Mouse (Mus musculus) lung, postnatal 14 days (tissue): ENCODE measurements around the gene Iqcj.

Experiments
- DNase-seq: peaks from one replicate; pipeline ENCODE4 v3.0.0; 2021

The Iqcj gene

DNA sequence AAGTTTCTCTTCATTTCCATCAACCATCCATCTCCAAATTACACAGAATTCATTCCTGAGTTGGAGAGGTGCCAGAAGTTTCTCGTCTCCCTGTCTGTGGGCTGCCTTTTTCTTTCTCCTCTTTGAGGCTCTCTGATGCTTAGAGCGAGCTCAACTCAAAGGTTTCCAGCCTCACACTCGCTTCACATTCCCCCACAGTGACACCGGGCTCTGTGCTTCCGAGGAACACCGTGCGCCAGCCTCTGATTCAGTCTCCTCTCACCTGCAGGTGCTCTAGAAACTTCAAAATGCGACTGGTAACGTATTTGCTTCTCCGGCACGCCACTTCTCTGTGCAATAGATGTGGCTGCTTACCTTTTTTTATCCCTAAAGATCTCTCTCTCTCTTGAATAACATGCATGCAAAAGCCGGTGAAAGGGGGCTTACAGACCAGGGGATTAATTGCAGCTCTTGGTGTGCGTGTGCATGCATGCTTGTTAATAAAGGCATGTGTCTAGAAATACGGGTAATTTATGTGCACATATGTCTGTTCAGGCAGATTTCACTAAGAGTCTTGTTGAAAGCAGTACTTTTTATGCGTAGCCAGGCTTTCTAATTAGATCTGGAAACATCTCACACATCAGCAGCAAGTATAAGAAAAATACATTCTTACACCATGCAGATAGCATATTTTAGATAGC is at the start of gene Iqcj, which contains the start of gene Iqschfp:
TSS of gene Iqcj (plus strand) at position 195 of the 680 bp plus-strand sequence.
TSS of gene Iqschfp (plus strand) at position 207 of the 680 bp plus-strand sequence.
- DNase-seq, result no peak

DNA sequence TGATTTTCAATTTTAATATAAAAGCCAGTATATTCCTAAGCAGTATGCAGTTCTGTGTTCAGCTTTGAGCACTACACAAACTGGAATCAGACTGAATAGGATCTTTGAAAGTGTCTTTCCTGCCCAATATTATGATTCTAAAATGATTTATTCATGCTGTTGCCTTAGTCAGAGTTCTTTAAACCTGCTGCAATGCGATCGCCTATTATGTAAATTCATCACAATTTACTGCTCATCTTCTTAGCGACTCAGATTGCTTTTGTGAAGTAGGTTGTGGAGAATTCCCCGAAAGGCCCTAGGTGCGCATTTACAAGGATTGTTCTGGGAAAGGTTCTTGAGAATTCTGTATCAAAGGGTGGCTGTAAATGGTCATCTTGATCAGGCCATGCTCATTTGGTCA is 39.6 kb upstream of the Iqcj start:
- DNase-seq, result no peak

DNA sequence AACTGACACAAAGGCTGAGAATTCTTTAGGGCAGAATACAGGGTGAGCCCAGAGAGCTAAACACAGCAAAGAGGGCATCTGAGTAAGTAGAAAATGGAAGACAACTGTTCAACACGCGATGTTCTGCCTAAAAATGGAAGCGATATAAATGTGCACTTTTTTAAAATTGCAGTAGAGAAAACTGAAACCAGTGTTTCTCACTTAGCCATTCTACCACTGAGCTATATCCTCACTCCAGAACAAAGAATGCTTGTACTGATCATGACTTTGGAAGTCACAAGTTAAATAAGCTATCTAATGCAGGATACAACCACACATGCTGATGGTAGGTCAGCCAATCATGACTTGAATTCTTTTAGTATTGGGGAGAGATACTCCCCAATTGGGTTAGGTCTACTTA is 30.5 kb upstream of the Iqcj start:
- no peak for DNase-seq

DNA sequence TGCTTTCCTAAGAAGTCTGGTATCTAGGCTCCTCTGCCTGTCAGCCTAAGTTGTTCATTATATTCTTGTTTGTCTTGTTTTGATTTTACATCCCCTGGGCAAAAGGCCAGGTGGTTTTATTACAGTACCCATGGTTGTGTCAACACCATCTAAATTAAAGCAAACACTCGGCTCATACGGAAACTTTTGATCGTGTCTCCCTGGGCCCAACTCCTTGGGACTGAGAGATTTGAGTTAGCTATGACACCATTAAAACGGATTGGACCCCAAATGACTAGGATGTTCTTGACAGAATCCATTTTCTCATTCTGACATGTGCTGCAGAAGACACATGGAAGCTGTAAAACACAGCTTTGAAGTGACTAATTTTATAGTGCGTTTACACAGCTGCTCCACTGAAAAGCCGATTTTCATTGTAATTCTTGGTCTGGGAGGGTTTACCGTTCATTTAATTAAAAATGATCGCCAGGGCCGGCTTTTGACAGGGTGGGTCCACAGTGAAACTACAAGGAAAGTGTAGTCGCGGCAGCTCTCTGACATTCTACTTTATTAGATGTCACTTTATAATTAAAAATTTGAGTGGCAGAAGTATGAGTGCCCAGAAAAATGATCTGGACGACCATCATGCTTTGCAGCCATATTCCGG is 24.5 kb upstream of the Iqcj start:
- DNase-seq, result no peak

DNA sequence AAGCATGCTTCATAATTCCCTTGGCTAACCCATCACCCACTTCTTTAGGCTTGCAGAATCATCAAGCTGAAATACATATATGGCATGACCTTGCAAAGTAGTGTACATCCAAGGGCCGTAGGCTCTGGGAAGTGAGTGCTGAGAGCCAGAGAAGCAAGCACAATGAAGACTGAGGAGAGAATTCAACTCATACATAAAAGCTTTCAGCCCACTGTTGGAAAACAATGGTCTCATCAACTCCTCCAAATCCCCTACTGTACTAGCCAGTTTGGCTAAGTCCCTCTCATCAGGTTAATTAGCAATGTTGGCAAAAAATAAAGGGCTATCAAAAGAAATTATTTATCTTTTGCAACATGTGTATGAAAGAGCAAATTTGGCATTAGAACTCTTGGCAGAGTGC is 22.6 kb upstream of the Iqcj start:
- DNase-seq, result no peak

DNA sequence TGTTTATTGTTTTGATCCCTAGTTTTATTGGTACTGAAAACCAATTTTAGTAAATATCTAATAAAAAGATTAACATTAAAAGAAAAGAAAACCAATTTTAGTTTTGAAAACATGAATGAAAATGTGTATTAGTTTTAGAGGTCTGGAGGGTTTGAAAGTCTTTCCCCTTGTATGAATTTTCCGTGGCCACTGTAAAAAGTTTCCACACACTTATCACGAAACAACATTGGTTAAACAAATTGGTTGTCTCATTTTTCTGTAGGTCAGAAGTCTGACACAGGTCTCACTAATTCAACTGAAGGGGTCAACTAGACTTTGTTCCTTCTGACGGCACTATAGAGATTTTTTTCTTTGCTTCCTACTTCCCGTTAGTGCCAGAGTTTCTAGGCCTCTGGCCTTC is 14.8 kb upstream of the Iqcj start:
- DNase-seq, result no peak

DNA sequence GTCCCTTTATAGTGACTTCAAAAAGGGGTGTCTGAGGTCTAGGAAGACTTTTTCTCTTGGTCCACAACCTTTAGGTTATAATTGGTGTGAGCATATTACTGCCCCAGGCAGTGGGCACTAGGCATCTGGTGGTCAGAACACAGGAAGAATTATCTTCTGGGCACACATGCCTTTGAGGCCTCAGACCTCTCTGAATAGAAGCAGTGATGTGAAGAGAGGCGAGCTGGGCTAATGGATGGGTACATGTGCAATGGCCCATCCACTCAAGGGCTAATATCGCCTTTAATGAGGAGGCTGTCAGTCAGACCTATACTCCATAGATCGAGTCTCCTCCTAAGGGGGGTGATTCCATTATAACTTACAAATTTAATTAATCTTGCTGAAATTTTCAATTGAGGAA is 7.7 kb upstream of the Iqcj start:
- no peak for DNase-seq

DNA sequence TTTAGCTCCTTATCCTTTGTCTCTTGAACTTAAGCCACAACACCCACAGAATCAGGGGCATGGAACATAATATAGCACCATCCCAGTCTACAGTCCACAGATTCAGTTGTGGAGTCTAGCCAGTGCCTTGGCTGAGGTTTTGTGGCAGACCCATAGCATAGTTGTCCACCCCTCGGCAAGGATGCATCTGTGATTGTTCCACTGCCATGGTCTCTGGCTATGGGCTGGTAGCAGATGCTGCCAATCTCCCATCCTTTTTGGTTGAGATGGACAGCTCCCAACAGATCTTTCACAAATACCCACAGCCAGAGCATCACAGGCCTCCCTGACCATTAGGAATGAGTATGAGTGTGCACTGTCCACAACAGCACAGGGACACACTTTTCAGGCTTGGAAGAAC is 5.8 kb upstream of the Iqcj start:
- DNase-seq, result no peak

DNA sequence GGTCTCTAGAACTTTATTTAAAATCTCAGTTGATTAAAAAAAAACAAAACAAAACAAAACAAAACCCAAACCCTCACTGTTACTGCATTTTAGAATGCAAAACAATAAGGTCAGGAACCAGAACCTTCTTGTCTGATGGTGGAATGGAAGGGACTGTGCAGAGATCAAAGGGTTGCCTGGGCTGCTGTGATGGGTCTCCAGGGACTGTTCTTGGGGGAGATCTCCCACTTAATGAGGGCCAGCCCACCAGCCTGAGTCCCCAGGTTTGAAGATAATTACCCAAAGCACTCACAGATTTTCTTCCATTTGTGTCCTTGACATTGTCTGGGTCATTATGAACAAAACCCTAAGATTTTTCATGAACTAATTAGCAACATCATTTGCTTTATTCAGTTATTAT is 4.8 kb upstream of the Iqcj start:
- DNase-seq, result no peak

DNA sequence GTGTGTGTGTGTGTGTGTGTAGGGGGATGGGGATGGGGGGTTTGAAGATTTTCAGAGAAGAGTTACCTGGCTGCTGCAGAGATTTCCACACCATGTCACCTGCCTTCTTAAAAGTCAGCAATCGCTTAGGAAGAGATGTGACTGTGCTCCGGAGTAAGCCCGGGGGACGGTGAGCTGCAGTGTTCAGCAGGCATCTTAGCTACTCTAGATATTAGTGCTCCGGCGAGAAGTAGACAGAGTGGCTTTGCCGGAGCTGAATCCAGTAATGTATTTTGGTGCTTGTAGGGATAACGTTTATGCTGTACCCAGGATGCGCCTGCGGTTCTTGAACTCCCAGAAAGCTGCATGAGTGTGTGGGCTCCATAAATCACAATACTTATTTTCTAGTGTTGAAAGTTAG is 748 bp downstream of the Iqcj start:
- DNase-seq, result no peak

DNA sequence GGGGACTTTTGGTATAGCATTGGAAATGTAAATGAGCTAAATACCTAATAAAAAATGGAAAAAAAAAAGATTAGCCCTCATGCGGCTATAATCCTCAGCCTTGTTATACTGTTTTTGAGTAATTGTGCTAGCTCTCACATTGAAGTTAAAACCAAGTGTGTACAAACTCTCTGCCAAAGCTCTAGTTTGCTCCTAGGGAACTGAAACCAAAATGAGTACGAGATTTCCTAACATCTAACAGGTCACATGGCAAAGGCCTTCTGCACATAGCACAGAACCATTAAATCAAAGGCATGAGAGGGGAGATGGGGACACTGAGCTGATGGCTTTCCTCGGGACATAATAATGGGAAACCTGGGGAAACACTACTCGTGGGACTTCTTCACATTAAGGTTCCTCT is 10.5 kb downstream of the Iqcj start:
- DNase-seq, result no peak

DNA sequence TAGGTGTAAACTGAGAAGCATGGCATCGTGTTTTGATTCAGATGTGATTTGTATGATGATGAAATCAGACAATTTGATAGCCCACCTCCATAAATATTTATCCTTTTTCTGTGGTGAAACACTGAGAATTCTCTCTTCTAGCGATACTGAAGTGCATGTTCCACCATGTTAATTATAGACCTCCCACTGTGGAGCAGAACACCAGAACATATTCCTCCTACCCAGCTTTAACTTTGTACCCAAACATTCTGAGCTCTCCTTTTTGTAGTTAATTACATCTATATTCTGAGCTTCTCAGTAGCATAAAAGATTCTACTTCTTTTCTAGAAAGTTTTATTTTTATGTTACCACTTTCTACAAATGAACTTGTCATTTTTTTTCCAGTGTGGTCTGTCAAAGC is 16.6 kb downstream of the Iqcj start:
- DNase-seq, result no peak

DNA sequence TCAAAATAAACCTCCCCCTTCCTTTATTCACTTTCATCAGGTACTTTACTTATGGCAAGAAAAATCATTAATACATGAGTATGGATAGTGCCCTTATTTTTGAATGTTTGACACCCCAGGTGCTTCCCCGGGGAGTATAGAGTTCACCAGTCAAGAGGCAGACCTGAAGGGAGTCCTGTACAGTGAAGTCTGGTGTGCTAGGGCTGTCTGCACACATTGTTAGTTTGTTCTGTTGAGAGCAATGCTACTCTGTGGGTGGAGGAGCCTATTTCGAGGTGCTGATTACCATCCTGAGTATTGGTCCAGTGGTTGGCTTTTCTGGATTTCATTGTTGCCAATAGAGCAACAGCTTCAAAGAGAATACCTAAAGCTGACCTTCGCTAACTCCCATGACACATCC is 26.1 kb downstream of the Iqcj start:
- no peak for DNase-seq

DNA sequence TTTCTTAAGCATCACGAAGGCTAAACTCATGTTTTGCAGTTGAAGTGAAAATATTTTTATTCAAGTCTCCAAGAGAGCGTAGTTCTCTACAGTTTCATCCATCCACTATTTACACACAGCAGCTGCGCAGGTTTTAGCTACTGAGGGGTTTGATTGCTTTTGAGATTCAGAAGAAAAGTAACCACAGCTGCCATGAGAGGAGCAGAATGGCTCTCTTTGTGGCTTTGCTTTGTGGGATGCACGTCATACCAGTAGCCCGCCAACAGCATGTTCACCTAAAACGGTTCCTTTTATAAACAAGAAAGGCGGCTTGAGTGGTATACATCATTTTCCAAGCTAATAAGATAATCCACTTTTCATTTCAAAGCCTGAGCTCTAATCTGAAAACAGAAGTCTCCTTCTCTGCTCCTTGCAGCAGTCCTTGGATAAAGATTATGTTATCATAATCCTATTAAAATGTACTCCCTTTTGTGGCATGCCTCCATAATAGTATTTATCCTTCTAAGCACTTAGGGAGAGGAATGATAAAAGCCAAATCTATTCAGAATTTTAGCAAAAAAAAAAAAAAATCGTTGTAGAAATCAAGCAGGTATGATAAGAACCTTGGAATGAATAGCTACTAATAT is 26.7 kb downstream of the Iqcj start:
- no peak for DNase-seq

DNA sequence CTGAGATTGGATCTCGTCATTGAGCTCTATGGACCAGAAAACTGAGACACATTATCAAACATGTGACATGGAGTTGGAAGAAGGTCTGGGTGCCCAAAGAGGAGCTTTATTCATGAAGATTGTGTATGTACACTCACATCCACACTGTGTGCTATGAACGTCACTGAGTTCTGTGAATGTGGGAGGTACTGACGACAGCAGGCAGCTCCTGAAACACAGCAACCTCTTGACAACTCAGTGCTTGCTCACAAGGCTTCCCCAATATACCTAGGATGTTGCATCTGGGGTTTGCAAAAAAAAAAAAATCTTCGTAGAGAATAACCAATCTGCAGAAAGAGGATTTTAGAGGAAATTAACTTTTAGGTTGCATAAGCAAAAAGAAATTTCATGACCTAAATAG is 31.1 kb downstream of the Iqcj start:
- no peak for DNase-seq

DNA sequence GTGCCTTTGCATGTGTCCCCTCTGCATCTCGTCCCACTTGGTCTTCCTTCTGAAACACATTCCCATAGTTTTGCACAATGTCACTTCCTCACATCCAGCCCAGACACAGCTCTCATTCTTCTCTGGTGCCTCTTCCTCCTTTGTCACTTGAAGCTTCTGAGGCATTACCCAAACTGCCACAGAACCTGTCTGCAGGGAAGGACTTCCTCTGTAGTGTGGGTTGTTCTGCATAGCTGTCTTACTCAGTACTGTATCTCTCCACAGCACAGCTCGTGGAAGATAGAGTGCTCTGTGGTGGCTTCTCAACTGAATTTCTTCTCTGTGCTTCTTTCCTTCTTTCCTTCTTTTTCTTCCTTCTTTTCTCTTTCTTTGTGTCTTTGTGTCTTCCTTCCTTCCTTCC is 33.4 kb downstream of the Iqcj start:
- no peak for DNase-seq

DNA sequence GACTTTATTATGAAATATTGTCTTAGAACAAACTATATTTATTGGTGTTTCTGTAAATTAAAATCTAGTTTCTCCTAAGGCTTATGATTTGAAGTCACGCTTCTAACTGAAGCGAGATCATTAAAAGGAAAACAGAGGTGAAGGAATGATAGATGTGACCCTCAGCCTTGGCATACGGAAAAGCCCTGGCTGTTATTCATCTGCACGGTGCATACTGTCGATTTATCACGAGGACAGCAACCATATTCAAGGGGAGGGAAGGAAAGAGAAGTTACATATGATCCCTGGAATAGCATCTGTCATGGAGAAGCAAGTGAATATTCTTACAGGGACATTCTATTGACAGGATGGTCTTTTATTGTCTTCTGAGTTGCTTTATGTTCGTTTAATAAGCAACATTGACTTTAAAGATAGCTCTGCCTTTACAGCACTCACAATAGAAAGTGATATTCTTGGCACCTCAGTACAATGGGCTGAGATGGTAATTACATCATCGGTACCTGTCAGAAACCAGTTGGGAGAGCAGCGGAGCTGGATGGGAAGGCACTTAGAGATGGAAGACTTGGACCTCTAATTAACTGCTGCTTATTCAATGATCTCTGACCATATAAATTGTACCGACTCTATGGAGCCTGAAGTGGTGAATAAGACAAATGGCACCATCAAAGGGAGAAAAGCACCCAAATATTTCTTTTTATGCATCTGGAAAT is 38.6 kb downstream of the Iqcj start:
- DNase-seq, result no peak

DNA sequence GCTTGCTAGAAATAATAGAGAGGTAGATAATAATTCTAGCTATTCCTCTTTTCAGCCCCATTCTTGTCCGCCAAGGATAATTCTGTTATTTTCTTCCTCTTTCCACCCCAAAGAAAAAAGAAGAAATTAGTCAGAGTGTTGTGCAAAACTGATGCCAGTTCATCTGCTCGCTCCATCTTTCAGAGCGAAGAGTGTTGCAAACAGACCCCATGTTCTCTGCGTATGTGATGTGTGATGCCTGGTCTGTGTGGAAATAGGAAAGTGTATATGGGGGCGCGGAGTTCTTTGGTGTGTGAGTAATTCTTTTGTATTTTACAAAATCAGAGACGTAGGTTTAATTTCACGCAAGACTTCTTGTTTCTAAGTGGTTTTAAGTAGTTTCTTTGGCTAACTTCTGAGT is 39.2 kb downstream of the Iqcj start:
- DNase-seq, result no peak

DNA sequence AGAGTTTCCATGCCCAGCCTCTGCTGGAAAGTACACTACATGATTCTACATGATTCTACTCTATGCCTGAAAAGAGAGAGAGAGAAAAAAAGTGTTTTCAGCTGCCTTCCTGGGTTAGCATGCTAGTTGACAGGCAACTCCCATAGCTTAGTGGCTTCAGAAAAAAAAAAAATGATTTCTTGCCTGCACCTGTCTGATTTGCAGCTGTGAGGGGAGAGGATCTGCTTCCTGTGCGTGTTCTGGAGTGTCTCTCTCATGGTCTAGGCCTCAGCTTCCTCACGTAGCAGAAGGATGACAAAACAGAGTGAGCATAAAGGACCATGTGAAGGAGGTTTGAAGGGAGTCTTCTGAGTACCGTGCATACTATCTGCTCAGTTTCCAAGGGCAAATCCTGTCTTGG is 39.9 kb downstream of the Iqcj start:
- DNase-seq, result no peak

DNA sequence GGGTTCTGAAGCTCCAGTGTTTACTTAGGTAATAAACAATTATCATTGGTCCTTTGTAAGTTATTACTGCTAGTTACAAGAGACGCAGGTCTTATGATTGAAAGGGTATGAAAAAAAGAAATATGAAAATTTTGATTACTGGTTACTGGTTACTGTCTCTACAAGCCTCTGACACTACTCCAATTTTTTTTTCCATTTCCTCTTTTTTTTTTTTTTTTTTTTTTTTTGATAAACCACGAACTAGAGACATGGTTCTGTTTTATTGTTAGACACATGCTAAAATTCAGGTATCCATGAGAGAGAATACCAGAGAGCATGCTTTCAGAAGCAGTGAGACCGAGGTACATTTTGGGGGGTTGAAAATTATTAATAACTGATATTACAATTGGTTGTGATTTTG is 43.8 kb downstream of the Iqcj start:
- no peak for DNase-seq

DNA sequence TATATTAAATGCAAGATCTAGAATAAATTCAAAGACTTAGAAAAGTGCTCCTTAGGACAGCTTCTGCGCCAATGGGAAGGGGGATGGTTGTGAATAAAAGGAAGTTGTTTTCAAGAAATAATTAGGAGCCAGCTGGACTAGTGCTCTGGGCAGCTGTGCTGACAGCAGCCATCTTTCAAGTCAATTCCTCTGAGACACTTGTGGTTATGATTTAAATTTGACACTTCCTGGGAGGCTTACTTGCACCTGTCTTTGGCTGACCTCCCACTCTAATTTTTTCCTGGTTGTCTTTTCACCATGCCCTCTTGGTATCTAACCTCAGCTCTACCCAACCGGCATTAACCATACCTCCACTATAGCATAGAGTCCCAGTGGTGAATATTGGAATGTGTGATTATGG is 55.0 kb downstream of the Iqcj start:
- no peak for DNase-seq

DNA sequence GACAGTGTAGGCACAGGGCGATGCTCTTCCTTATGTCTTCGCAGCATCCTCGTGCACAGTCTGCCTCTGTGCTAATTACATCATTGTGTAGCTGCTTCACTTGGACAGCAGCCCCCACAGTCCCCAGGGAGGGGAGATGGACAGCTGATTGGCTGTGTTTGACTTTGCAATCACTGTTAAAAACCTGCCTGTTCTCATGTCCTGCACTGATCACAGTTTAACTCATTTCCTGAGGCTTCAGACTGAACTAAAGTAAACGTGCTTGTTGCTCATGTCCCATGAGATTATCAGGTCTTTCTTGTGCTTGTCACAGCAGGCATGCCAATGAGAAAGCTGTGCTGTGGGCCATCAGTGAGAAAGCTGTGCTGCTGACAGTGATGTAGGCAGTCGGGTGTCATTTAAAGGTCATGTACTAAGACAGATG is 60.5 kb downstream of the Iqcj start:
- DNase-seq, result no peak

DNA sequence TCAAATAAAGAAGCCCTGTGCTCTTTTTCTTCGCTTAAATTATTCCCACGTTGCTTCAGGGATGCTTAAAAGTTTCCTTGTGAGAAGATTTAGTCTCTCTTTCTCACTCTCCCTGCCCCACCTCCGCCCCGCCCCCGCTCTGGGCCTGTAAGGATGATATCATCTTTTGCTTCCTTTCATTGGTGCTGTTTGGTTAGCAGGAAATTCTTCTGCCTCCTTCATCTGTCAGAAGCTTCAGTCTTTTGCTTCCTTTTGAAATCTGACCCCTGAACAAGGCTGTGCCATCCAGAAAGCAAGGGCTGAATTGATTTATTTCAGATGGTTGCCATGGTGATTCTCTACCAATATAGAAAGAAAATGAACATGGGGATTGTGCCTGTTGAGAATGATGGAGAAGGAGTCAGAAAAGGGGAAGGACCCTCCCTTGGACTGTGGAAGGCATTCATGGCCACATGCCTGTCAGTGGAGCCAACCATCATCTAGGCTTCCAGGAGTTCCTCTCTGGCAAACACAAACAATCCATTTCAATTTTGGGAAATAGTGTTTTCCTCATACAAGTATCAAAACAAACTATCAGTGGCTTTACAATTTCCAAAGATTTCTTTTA is 62.5 kb downstream of the Iqcj start:
- no peak for DNase-seq

DNA sequence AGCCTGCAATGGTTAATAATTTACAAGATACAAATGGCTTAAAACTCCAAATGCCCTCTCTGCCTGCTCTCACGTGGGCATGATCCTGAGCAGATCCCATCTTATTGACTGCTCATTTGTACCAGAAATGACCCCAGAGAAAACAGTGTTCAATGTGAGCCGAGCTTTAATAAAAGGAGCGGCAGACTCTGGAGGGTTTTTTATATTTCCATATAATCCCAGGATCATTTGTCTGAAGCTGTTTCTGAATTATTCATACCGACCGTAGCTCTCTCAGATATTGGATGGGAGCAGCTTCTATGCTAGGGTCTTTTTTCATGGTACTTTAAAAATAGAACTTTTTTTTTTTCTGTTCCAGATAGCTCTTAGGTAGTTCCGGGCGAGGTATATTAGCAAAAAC is 67.7 kb downstream of the Iqcj start:
- DNase-seq, result no peak
